8 mouse cellular contexts compared by ENCODE assay signal in the genomic region with DNA sequence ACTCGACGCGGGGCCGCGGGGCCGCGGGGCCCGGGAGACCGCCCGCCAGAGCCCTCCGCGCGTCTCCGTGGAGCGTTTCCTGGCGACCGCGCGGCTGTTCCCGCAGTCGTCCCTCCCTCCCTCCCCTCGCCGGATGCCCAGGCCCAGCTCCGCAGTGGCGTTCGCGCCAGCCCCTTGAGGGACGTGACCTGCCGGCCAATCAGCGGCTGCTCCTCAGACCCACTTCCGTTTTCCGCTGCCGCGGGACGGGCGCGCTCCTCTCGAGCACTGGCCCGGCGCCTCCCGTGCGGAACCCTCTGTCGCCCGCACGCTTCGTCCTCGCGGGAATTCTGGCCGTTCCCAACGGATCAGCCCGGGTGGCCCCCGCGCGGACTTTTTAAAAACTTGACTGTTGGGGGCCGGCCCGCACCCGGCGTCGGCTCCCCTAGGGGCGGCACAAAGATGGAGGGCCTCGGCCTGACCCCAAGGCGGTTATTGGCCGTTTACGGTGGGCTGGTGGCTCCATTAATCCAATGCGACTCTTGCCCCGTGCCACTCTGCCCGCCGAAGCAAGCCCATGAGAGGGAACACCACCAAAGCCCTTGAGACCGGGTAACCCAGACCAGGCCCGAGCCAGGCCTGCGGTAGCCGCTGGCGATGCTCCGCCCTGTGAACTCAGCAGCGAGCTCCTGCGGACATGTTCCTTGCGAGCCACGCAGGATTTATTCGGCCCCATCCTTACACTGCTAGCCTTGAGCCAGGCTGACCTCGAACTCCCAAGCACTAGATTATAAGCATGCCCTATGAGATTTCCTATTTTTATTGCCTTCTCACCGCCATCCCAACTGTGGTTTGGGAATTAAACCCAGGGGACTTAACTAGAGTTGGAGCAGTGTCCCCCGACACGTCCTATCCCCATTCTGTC. TPM values are rescaled to one million over a fixed set of nuclear protein-coding genes. Genes with fewer than 3 reads are reported as not detected.
DNase-seq lines count a peak whose midpoint lies in the region; ATAC-seq and TF ChIP-seq lines count a peak whose summit lies in the region.

No protein-coding gene starts in this region.

- no peaks in the 10 kb centered on the region for H3K9me3 ChIP-seq in E14TG2a.4 (ENCODE audit: low read length)
- H3K9me3 ChIP-seq in forebrain, embryonic 12.5 days: no peaks in the 10 kb centered on the region
- H3K9me3 ChIP-seq in heart, postnatal 0 days (replicated peaks; ENCODE audit: control insufficient read depth, low read length): no peaks in the 10 kb centered on the region
- no peaks in the 10 kb centered on the region for H3K9me3 ChIP-seq in liver, embryonic 15.5 days (replicated peaks)
- no peaks in the 10 kb centered on the region for H3K9me3 ChIP-seq in neural tube, embryonic 11.5 days (ENCODE audit: control insufficient read depth, low read length)
- no peaks in the 10 kb centered on the region for H3K9me3 ChIP-seq in stomach, embryonic 16.5 days (replicated peaks; ENCODE audit: control insufficient read depth, low read length)

- H3K27ac ChIP-seq in forebrain, embryonic 12.5 days: peak overlapping the region; percentile 100
- peak overlapping the region; percentile 98 for H3K27ac ChIP-seq in heart, postnatal 0 days (ENCODE audit: low read depth)
- peak overlapping the region; percentile 96 for H3K27ac ChIP-seq in liver, embryonic 15.5 days (replicated peaks)
- H3K27ac ChIP-seq in neural tube, embryonic 11.5 days (ENCODE audit: low read depth, low read length): peak overlapping the region; percentile 100
- peak overlapping the region; percentile 98 for H3K27ac ChIP-seq in stomach, embryonic 16.5 days (ENCODE audit: low read length)

- peak; percentile 90 for DNase-seq in c-Kit-positive CD71-positive TER-119-positive erythroid progenitor cells, embryonic 14.5 days (ENCODE audit: low spot score)
- peak; percentile 94 for DNase-seq in heart, postnatal 0 days (ENCODE audit: low spot score)
- DNase-seq in kidney, postnatal 4 days: peak; percentile 96 to 99
- DNase-seq in neural tube, embryonic 11.5 days (ENCODE audit: low spot score): peak; percentile 95

- peak overlapping the region; percentile 91 for H3K4me3 ChIP-seq in E14TG2a.4 (replicated peaks; ENCODE audit: low read length)
- H3K4me3 ChIP-seq in forebrain, embryonic 12.5 days (replicated peaks): peak overlapping the region; percentile 99
- peak overlapping the region; percentile 94 for H3K4me3 ChIP-seq in heart, postnatal 0 days (ENCODE audit: low read depth, low read length)
- peak overlapping the region; percentile 81 for H3K4me3 ChIP-seq in liver, embryonic 15.5 days (replicated peaks)
- peak overlapping the region; percentile 99 for H3K4me3 ChIP-seq in neural tube, embryonic 11.5 days (ENCODE audit: low read depth, low read length)
- peak overlapping the region; percentile 97 for H3K4me3 ChIP-seq in stomach, embryonic 16.5 days (replicated peaks; ENCODE audit: low read length)

- H3K4me2 ChIP-seq in forebrain, embryonic 12.5 days: peak overlapping the region; percentile 70
- H3K4me2 ChIP-seq in heart, postnatal 0 days (ENCODE audit: low read depth, low read length): peak overlapping the region; percentile 86
- H3K4me2 ChIP-seq in liver, embryonic 15.5 days: peak overlapping the region; percentile 82
- peak overlapping the region; percentile 57 for H3K4me2 ChIP-seq in neural tube, embryonic 11.5 days (ENCODE audit: low read depth)
- peak overlapping the region; percentile 72 for H3K4me2 ChIP-seq in stomach, embryonic 16.5 days (ENCODE audit: low read depth, low read length)

- peak; percentile 98 for ATAC-seq in forebrain, embryonic 12.5 days (ENCODE audit: low FRiP score)
- peak; percentile 95 for ATAC-seq in heart, postnatal 0 days (ENCODE audit: insufficient read depth, low read depth)
- ATAC-seq in liver, embryonic 15.5 days (ENCODE audit: insufficient read depth): peak; percentile 95
- ATAC-seq in neural tube, embryonic 11.5 days (ENCODE audit: insufficient read depth, low FRiP score, low TSS enrichment): peak; percentile 96
- peak; percentile 97 for ATAC-seq in stomach, embryonic 16.5 days (ENCODE audit: insufficient read depth, low FRiP score)

- peak; percentile 73 for TF ChIP-seq EP300 in heart, postnatal 0 days (IDR thresholded peaks at IDR 0.05; ENCODE audit: low read depth)

- peaks cover 23% of the 10 kb centered on the region for H3K36me3 ChIP-seq in E14TG2a.4 (ENCODE audit: insufficient read depth, low read length)
- peaks cover 8% of the 10 kb centered on the region for H3K36me3 ChIP-seq in forebrain, embryonic 12.5 days (replicated peaks)
- peaks cover 6% of the 10 kb centered on the region; the same call in 1 of the 2 replicates for H3K36me3 ChIP-seq in heart, postnatal 0 days (replicated peaks; ENCODE audit: control insufficient read depth, insufficient read depth, low read length)
- peaks cover 14% of the 10 kb centered on the region for H3K36me3 ChIP-seq in liver, embryonic 15.5 days (replicated peaks)
- H3K36me3 ChIP-seq in neural tube, embryonic 11.5 days (ENCODE audit: control insufficient read depth, insufficient read depth, low read length): no peaks in the 10 kb centered on the region
- H3K36me3 ChIP-seq in stomach, embryonic 16.5 days (ENCODE audit: control insufficient read depth, insufficient read depth, low read length): no peaks in the 10 kb centered on the region

- under 1% methylated on average over 81 of the region's 83 CpGs for WGBS in forebrain, embryonic 12.5 days
- WGBS in heart, postnatal 0 days: under 1% methylated on average over 72 of the region's 83 CpGs
- WGBS in liver, embryonic 15.5 days (ENCODE audit: insufficient replicate concordance): 1% methylated on average over 82 of the region's 83 CpGs
- WGBS in neural tube, embryonic 11.5 days: 1% methylated on average over 59 of the region's 83 CpGs
- under 1% methylated on average over 81 of the region's 83 CpGs for WGBS in stomach, embryonic 16.5 days

- peak overlapping the region; percentile 100 for H3K9ac ChIP-seq in forebrain, embryonic 12.5 days
- H3K9ac ChIP-seq in heart, postnatal 0 days (replicated peaks; ENCODE audit: low read depth, low read length): peak overlapping the region; percentile 97
- H3K9ac ChIP-seq in liver, embryonic 15.5 days: peak overlapping the region; percentile 99
- peak overlapping the region; percentile 100 for H3K9ac ChIP-seq in neural tube, embryonic 11.5 days (ENCODE audit: low read length)
- H3K9ac ChIP-seq in stomach, embryonic 16.5 days (ENCODE audit: low read length): peak overlapping the region; percentile 100

- peaks cover 46% of the 10 kb centered on the region for H3K4me1 ChIP-seq in E14TG2a.4 (replicated peaks; ENCODE audit: low read depth, low read length)
- H3K4me1 ChIP-seq in forebrain, embryonic 12.5 days: peaks cover 29% of the 10 kb centered on the region
- H3K4me1 ChIP-seq in heart, postnatal 0 days (ENCODE audit: control insufficient read depth, insufficient read depth): peaks cover 16% of the 10 kb centered on the region
- H3K4me1 ChIP-seq in liver, embryonic 15.5 days (replicated peaks): peaks cover 37% of the 10 kb centered on the region
- peaks cover 10% of the 10 kb centered on the region for H3K4me1 ChIP-seq in neural tube, embryonic 11.5 days (ENCODE audit: control insufficient read depth, insufficient read depth, low read length)
- peaks cover 21% of the 10 kb centered on the region for H3K4me1 ChIP-seq in stomach, embryonic 16.5 days (ENCODE audit: control insufficient read depth, insufficient read depth, low read length)

- no peaks in the 10 kb centered on the region for H3K27me3 ChIP-seq in E14TG2a.4 (ENCODE audit: insufficient read depth, low read length)
- no peaks in the 10 kb centered on the region for H3K27me3 ChIP-seq in forebrain, embryonic 12.5 days
- no peaks in the 10 kb centered on the region for H3K27me3 ChIP-seq in heart, postnatal 0 days (ENCODE audit: control insufficient read depth, insufficient read depth, low read length)
- no peaks in the 10 kb centered on the region for H3K27me3 ChIP-seq in liver, embryonic 15.5 days
- no peaks in the 10 kb centered on the region for H3K27me3 ChIP-seq in neural tube, embryonic 11.5 days (ENCODE audit: control insufficient read depth, insufficient read depth, low read length)
- no peaks in the 10 kb centered on the region for H3K27me3 ChIP-seq in stomach, embryonic 16.5 days (ENCODE audit: control insufficient read depth, insufficient read depth, low read length)

- TF ChIP-seq CTCF in E14TG2a.4 (conservative IDR thresholded peaks at IDR 0.05; ENCODE audit: low read length): no peak
- no peak for TF ChIP-seq CTCF in heart, postnatal 0 days (IDR thresholded peaks at IDR 0.05; ENCODE audit: low read depth)

RNA-seq across cellular contexts. Expression of a gene that starts 0.7 kb away (rescaled TPM):
- 69.5 and 75.3 TPM in 2 replicates for polyA plus RNA-seq in forebrain, embryonic 12.5 days (2016; fragmentation: Nextera tagmentation; extraction: Ambion mirVana)
- 99.7 and 100.0 TPM in 2 replicates for total RNA-seq in heart, postnatal 0 days (2014; rRNA removed; ENCODE audit: low replicate concordance)
- 22.6 and 23.2 TPM in 2 replicates for polyA plus RNA-seq in heart, postnatal 0 days (2015; fragmentation: Nextera tagmentation; extraction: Ambion mirVana)
- 5.2 and 6.2 TPM in 2 replicates for polyA plus RNA-seq in liver, embryonic 15.5 days (2015; fragmentation: Nextera tagmentation; extraction: Ambion mirVana)
- 47.3 and 51.0 TPM in 2 replicates for polyA plus RNA-seq in neural tube, embryonic 11.5 days (2014; fragmentation: Nextera tagmentation; extraction: Ambion mirVana)
- 20.2 and 21.7 TPM in 2 replicates for polyA plus RNA-seq in stomach, embryonic 16.5 days (2015; fragmentation: Nextera tagmentation; extraction: Ambion mirVana)

RNA-seq across cellular contexts. Expression of a gene that starts 15.6 kb away (rescaled TPM):
- polyA plus RNA-seq in forebrain, embryonic 12.5 days (2016; fragmentation: Nextera tagmentation; extraction: Ambion mirVana): 3.9 and 4.3 TPM in 2 replicates
- 5.6 and 6.1 TPM in 2 replicates for total RNA-seq in heart, postnatal 0 days (2014; rRNA removed; ENCODE audit: low replicate concordance)
- 7.4 and 8.3 TPM in 2 replicates for polyA plus RNA-seq in heart, postnatal 0 days (2015; fragmentation: Nextera tagmentation; extraction: Ambion mirVana)
- 1.1 and 1.4 TPM in 2 replicates for polyA plus RNA-seq in liver, embryonic 15.5 days (2015; fragmentation: Nextera tagmentation; extraction: Ambion mirVana)
- polyA plus RNA-seq in neural tube, embryonic 11.5 days (2014; fragmentation: Nextera tagmentation; extraction: Ambion mirVana): 3.3 and 3.5 TPM in 2 replicates
- 2.8 and 2.9 TPM in 2 replicates for polyA plus RNA-seq in stomach, embryonic 16.5 days (2015; fragmentation: Nextera tagmentation; extraction: Ambion mirVana)

RNA-seq across cellular contexts. Expression of a gene that starts 28.4 kb away (rescaled TPM):
- 54.7 and 59.5 TPM in 2 replicates for polyA plus RNA-seq in forebrain, embryonic 12.5 days (2016; fragmentation: Nextera tagmentation; extraction: Ambion mirVana)
- total RNA-seq in heart, postnatal 0 days (2014; rRNA removed; ENCODE audit: low replicate concordance): 17.4 and 23.2 TPM in 2 replicates
- polyA plus RNA-seq in heart, postnatal 0 days (2015; fragmentation: Nextera tagmentation; extraction: Ambion mirVana): 33.3 and 36.3 TPM in 2 replicates
- polyA plus RNA-seq in liver, embryonic 15.5 days (2015; fragmentation: Nextera tagmentation; extraction: Ambion mirVana): 17.2 and 18.8 TPM in 2 replicates
- polyA plus RNA-seq in neural tube, embryonic 11.5 days (2014; fragmentation: Nextera tagmentation; extraction: Ambion mirVana): 46.3 and 54.4 TPM in 2 replicates
- 36.8 and 41.7 TPM in 2 replicates for polyA plus RNA-seq in stomach, embryonic 16.5 days (2015; fragmentation: Nextera tagmentation; extraction: Ambion mirVana)

Comparison
In these comparisons a context has a peak if more than half of its experiments do, and no peak if none do; other contexts are left out.
1. Peak in every context shown above with its lines: DNase-seq, ATAC-seq, H3K4me3 ChIP-seq and H3K27ac ChIP-seq.